Mouse (Mus musculus) intestine, embryonic 15.5 days (tissue): Measurements from ENCODE around the gene Mgl2. TPM values are rescaled to one million over a fixed set of nuclear protein-coding genes. Genes with fewer than 3 reads are reported as not detected.
"Not testable (repeated sequence)": the region's sequence is repeated elsewhere in the genome, so short reads cannot be mapped to it uniquely, and the experiment has no call there.

Source experiments
- ATAC-seq: fragments of 200-750 bp; cut with Nextera tagmentation; 2 replicates; pipeline ENCODE4 v1.8.0; 2017; ENCODE audit warnings: moderate TSS enrichment, moderate library complexity
- H3K27ac ChIP-seq: fragments of 300-500 bp; sonication (generic); 2 replicates; pipeline ENCODE4 v1.5.1; 2015; ENCODE audit warnings: mild to moderate bottlenecking, inconsistent platforms
- H3K27me3 ChIP-seq: fragments of 300-500 bp; sonication (generic); replicated peaks from 2 replicates; pipeline ENCODE4 v1.6.1; 2015; ENCODE audit warnings: inconsistent platforms
- H3K36me3 ChIP-seq: fragments of 300-500 bp; sonication (generic); 2 replicates; pipeline ENCODE4 v1.6.1; 2015; ENCODE audit warnings: inconsistent platforms
- H3K4me1 ChIP-seq: fragments of 300-500 bp; sonication (generic); replicated peaks from 2 replicates; pipeline ENCODE4 v1.6.1; 2015; ENCODE audit warnings: inconsistent platforms
- H3K4me2 ChIP-seq: fragments of 300-500 bp; sonication (generic); replicated peaks from 2 replicates; pipeline ENCODE4 v1.6.1; 2015; ENCODE audit warnings: mild to moderate bottlenecking, inconsistent platforms
- H3K4me3 ChIP-seq: fragments of 300-500 bp; sonication (generic); replicated peaks from 2 replicates; pipeline ENCODE4 v1.5.1; 2015; ENCODE audit warnings: inconsistent platforms
- H3K9ac ChIP-seq: fragments of 300-500 bp; sonication (generic); 2 replicates; pipeline ENCODE4 v1.6.1; 2015; ENCODE audit warnings: inconsistent platforms
- H3K9me3 ChIP-seq: fragments of 300-500 bp; sonication (generic); 2 replicates; pipeline ENCODE4 v1.6.1; 2016; ENCODE audit warnings: inconsistent platforms
- WGBS: fragments of 180-500 bp; shearing (Covaris S2); methylation state at CpG from one replicate; pipeline ENCODE4 v1.1.7; 2015; 5-methylcytosine and 5-hydroxymethylcytosine counted together
- polyA plus RNA-seq: library from polyadenylated mRNA; unstranded; fragments of >200 nt; fragmentation: Nextera tagmentation; extraction: Ambion mirVana; gene quantifications from 2 replicates; pipeline ENCODE4 v1.2.1, GENCODE M21; 2015

Gene Mgl2
- polyA plus RNA-seq, 1 experiment from 2014 or later: 0.80 TPM

- H3K4me3 ChIP-seq, H3K27ac ChIP-seq, H3K27me3 ChIP-seq, ATAC-seq, H3K36me3 ChIP-seq, H3K9ac ChIP-seq, H3K4me2 ChIP-seq, H3K4me1 ChIP-seq, H3K9me3 ChIP-seq: not testable (repeated sequence)
- 68% methylated on average over 3 of the region's 3 CpGs for WGBS
These were observed 4.9 kb downstream of the Mgl2 start for GRCm38 (mm10) chr11:70135001-70135400.

- H3K9ac ChIP-seq, H3K4me3 ChIP-seq, H3K27ac ChIP-seq, H3K4me2 ChIP-seq, H3K4me1 ChIP-seq, H3K9me3 ChIP-seq, H3K27me3 ChIP-seq, ATAC-seq, H3K36me3 ChIP-seq: not testable (repeated sequence)
- 84% methylated on average over 8 of the region's 8 CpGs for WGBS
These were observed 5.8 kb downstream of the Mgl2 start for GRCm38 (mm10) chr11:70135925-70136324.

- Histone ChIP-seq H3K9ac (no peak overlapping the region), H3K36me3 (no peaks in the 10 kb centered on the region), H3K4me2 (no peak overlapping the region), H3K4me1 (no peaks in the 10 kb centered on the region), H3K27ac (no peak overlapping the region), H3K9me3 (no peaks in the 10 kb centered on the region), H3K27me3 (no peaks in the 10 kb centered on the region), H3K4me3 (no peak overlapping the region)
- 88% methylated on average over 10 of the region's 10 CpGs for WGBS
- no peak for ATAC-seq
These were observed 9.0 kb downstream of the Mgl2 start for GRCm38 (mm10) chr11:70139171-70139570.

- WGBS: 72% methylated on average over 3 of the region's 3 CpGs
- Histone ChIP-seq H3K9ac (no peak overlapping the region), H3K4me2 (no peak overlapping the region), H3K4me3 (no peak overlapping the region), H3K27ac (no peak overlapping the region), H3K27me3 (no peaks in the 10 kb centered on the region), H3K4me1 (no peaks in the 10 kb centered on the region), H3K36me3 (no peaks in the 10 kb centered on the region), H3K9me3 (no peaks in the 10 kb centered on the region)
- ATAC-seq: no peak
These were observed 20.9 kb downstream of the Mgl2 start for GRCm38 (mm10) chr11:70151072-70151471.

- H3K36me3 ChIP-seq, H3K4me1 ChIP-seq, H3K4me2 ChIP-seq, H3K27me3 ChIP-seq, H3K9ac ChIP-seq, ATAC-seq, H3K4me3 ChIP-seq, H3K27ac ChIP-seq, H3K9me3 ChIP-seq: not testable (repeated sequence)
- WGBS: no CpG with 5 or more reads among the region's 5 CpGs
These were observed 25.8 kb downstream of the Mgl2 start, which contains the start of gene Clec10a for GRCm38 (mm10) chr11:70155897-70156296. TSS of gene Clec10a (plus strand) at chr11:70156197.

- WGBS: 57% methylated on average over 3 of the region's 3 CpGs
- H3K9ac ChIP-seq: no peak overlapping the region
- H3K4me3 ChIP-seq: no peak overlapping the region
- H3K27me3 ChIP-seq: no peaks in the 10 kb centered on the region
- no peaks in the 10 kb centered on the region for H3K9me3 ChIP-seq
- H3K4me2 ChIP-seq: no peak overlapping the region
- no peak for ATAC-seq
- H3K4me1 ChIP-seq: no peaks in the 10 kb centered on the region
- H3K36me3 ChIP-seq: no peaks in the 10 kb centered on the region
- no peak overlapping the region for H3K27ac ChIP-seq
These were observed 32.2 kb downstream of the Mgl2 start for GRCm38 (mm10) chr11:70162336-70162735.

GRCm38 (mm10) chr11:70165972-70166921 lies 36.1 kb downstream of the Mgl2 start:
- Histone ChIP-seq H3K4me1 (no peaks in the 10 kb centered on the region), H3K9me3 (no peaks in the 10 kb centered on the region), H3K27ac (no peak overlapping the region), H3K4me3 (no peak overlapping the region), H3K4me2 (no peak overlapping the region), H3K36me3 (no peaks in the 10 kb centered on the region), H3K27me3 (no peaks in the 10 kb centered on the region), H3K9ac (no peak overlapping the region)
- 70% methylated on average over 16 of the region's 16 CpGs for WGBS
- no peak for ATAC-seq

GRCm38 (mm10) chr11:70168136-70168535 lies 38.0 kb downstream of the Mgl2 start:
- Histone ChIP-seq H3K36me3 (no peaks in the 10 kb centered on the region), H3K4me3 (no peak overlapping the region), H3K4me2 (no peak overlapping the region), H3K4me1 (no peaks in the 10 kb centered on the region), H3K9me3 (no peaks in the 10 kb centered on the region), H3K9ac (no peak overlapping the region), H3K27ac (no peak overlapping the region), H3K27me3 (no peaks in the 10 kb centered on the region)
- 50% methylated on average over 7 of the region's 7 CpGs for WGBS
- ATAC-seq: no peak

- 90% methylated on average over 7 of the region's 7 CpGs for WGBS
- H3K4me1 ChIP-seq, H3K36me3 ChIP-seq, H3K27me3 ChIP-seq, H3K9ac ChIP-seq, H3K9me3 ChIP-seq, H3K4me2 ChIP-seq, ATAC-seq, H3K4me3 ChIP-seq, H3K27ac ChIP-seq: not testable (repeated sequence)
These were observed 39.3 kb downstream of the Mgl2 start for GRCm38 (mm10) chr11:70169471-70169870.

GRCm38 (mm10) chr11:70170291-70170690 lies 40.2 kb downstream of the Mgl2 start:
- Histone ChIP-seq H3K27ac (no peak overlapping the region), H3K4me2 (no peak overlapping the region), H3K27me3 (no peaks in the 10 kb centered on the region), H3K9ac (no peak overlapping the region), H3K4me1 (no peaks in the 10 kb centered on the region), H3K9me3 (no peaks in the 10 kb centered on the region), H3K36me3 (no peaks in the 10 kb centered on the region), H3K4me3 (no peak overlapping the region)
- 72% methylated on average over 7 of the region's 7 CpGs for WGBS
- no peak for ATAC-seq

- ATAC-seq: no peak
- Histone ChIP-seq H3K4me2 (no peak overlapping the region), H3K4me3 (no peak overlapping the region), H3K27ac (no peak overlapping the region), H3K27me3 (no peaks in the 10 kb centered on the region), H3K9me3 (no peaks in the 10 kb centered on the region), H3K36me3 (no peaks in the 10 kb centered on the region), H3K4me1 (no peaks in the 10 kb centered on the region), H3K9ac (no peak overlapping the region)
- WGBS: 78% methylated on average over 7 of the region's 7 CpGs
These were observed 41.1 kb downstream of the Mgl2 start for GRCm38 (mm10) chr11:70171181-70171580.

GRCm38 (mm10) chr11:70171847-70172246 lies 41.7 kb downstream of the Mgl2 start:
- WGBS: 51% methylated on average over 3 of the region's 3 CpGs
- H3K27ac ChIP-seq: no peak overlapping the region
- H3K4me2 ChIP-seq: no peak overlapping the region
- no peak overlapping the region for H3K9ac ChIP-seq
- no peaks in the 10 kb centered on the region for H3K36me3 ChIP-seq
- H3K4me1 ChIP-seq: no peaks in the 10 kb centered on the region
- no peak for ATAC-seq
- H3K4me3 ChIP-seq: no peak overlapping the region
- H3K27me3 ChIP-seq: no peaks in the 10 kb centered on the region
- H3K9me3 ChIP-seq: no peaks in the 10 kb centered on the region

GRCm38 (mm10) chr11:70172298-70172697 lies 42.2 kb downstream of the Mgl2 start:
- Histone ChIP-seq H3K4me3 (no peak overlapping the region), H3K4me1 (no peaks in the 10 kb centered on the region), H3K36me3 (no peaks in the 10 kb centered on the region), H3K4me2 (no peak overlapping the region), H3K9me3 (no peaks in the 10 kb centered on the region), H3K9ac (no peak overlapping the region), H3K27me3 (no peaks in the 10 kb centered on the region), H3K27ac (no peak overlapping the region)
- no peak for ATAC-seq
- WGBS: 54% methylated on average over 5 of the region's 5 CpGs
